Mouse (Mus musculus) G1E (cell line): ENCODE results near the gene Caln1. TPM values are rescaled to one million over a fixed set of nuclear protein-coding genes. Genes with fewer than 3 reads are reported as not detected.

Experiments used
- ATAC-seq: 2 replicates; pipeline ENCODE4 v1.8.0; 2016; ENCODE audit warnings: mild to moderate bottlenecking; ENCODE audit not compliant: insufficient number of reproducible peaks, poor library complexity, low FRiP score, severe bottlenecking; ENCODE audit errors: extremely low read depth
- DNase-seq: peaks from one replicate; pipeline ENCODE4 v3.0.0; 2012; ENCODE audit warnings: low spot score
- H3K27me3 ChIP-seq: 2 replicates; pipeline ENCODE4 v1.6.1; 2012; ENCODE audit warnings: mild to moderate bottlenecking, low read length, inconsistent platforms; ENCODE audit not compliant: insufficient read depth
- H3K36me3 ChIP-seq: replicated peaks from 2 replicates; pipeline ENCODE3; 2012; ENCODE audit warnings: mild to moderate bottlenecking, inconsistent platforms
- H3K4me1 ChIP-seq: 2 replicates; pipeline ENCODE4 v1.6.1; 2012; ENCODE audit warnings: low read depth, low read length, inconsistent platforms, mixed read lengths; ENCODE audit not compliant: insufficient read depth
- H3K4me3 ChIP-seq: 2 replicates; pipeline ENCODE4 v1.5.1; 2012; ENCODE audit warnings: low read depth, mild to moderate bottlenecking, inconsistent platforms, low read length, moderate library complexity, mixed read lengths
- H3K9me3 ChIP-seq: replicated peaks from 2 replicates; pipeline ENCODE4 v1.6.1; 2012; ENCODE audit warnings: inconsistent platforms
- CTCF ChIP-seq: IDR thresholded peaks from 2 replicates; pipeline ENCODE4 v1.5.1; 2012; ENCODE audit warnings: low read depth, low read length, inconsistent platforms, mixed read lengths
- GATA1 ChIP-seq: IDR thresholded peaks from 2 replicates; pipeline ENCODE4 v1.6.1; 2012; ENCODE audit warnings: borderline replicate concordance, low read length, inconsistent platforms, mixed read lengths
- GATA2 ChIP-seq: IDR thresholded peaks from 2 replicates; pipeline ENCODE4 v1.6.1; 2012; ENCODE audit warnings: low read depth, low read length, inconsistent platforms, borderline replicate concordance
- POLR2AphosphoS5 ChIP-seq: IDR thresholded peaks from 2 replicates; pipeline ENCODE4 v1.6.1; 2012; ENCODE audit warnings: low read depth, low read length, inconsistent platforms; ENCODE audit not compliant: insufficient replicate concordance
- TAL1 ChIP-seq: conservative IDR thresholded peaks from 2 replicates; pipeline ENCODE4 v1.6.1; 2012; ENCODE audit warnings: low read depth, low read length, inconsistent platforms, mixed read lengths
- polyA plus RNA-seq: library from polyadenylated mRNA; stranded (reverse); fragments of >175 nt; gene quantifications from 2 replicates; pipeline ENCODE4 v1.2.3, GENCODE M21; 2012
- total RNA-seq, 2 experiments: library from RNA; stranded (forward) in 1 of 2; stranded (reverse) in 1 of 2; fragments of 200-1000 nt in 1 of 2; fragments of >200 nt in 1 of 2; fragmentation: Nextera tagmentation in 1 of 2; gene quantifications; 2 replicates each; pipeline ENCODE4 v1.2.3; 2014 to 2017

The Caln1 gene
- total and polyA plus RNA-seq, 3 experiments, result 0.11 TPM; not detected in 2

DNA sequence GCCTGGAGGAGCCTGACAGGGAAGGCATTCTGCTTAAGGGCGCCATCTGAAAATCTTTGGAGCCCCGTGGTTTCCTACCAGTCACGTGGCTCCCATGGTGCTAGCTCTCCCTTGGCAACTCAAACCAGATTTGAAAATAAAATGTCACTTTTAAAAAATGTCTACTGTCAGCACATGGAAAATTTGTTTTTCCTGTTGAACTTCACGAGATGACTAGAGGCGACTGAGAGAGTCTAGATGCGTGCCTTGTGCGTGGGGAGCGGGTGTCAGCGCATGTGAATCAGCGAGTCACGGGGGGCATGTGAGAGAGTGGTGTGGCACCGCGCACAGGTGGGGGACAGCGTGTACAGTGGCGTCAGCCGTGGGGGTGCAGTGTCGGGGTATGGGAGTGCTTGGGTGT, 42.3 kb downstream of the Caln1 start:
- H3K27me3 ChIP-seq, result no peaks in the 10 kb centered on the region
- TF ChIP-seq CTCF (no peak), GATA2 (no peak), POLR2AphosphoS5 (no peak), GATA1 (no peak), TAL1 (no peak)
- H3K4me1 ChIP-seq, result no peaks in the 10 kb centered on the region
- no peak for ATAC-seq
- H3K4me3 ChIP-seq, result no peak overlapping the region
- no peak for DNase-seq
- H3K9me3 ChIP-seq, result peaks cover 45% of the 10 kb centered on the region
- H3K36me3 ChIP-seq, result no peaks in the 10 kb centered on the region

GRCm38 (mm10) chr5:130447438-130447837, 78.2 kb downstream of the Caln1 start:
- no peaks in the 10 kb centered on the region for H3K4me1 ChIP-seq
- DNase-seq (no peak), ATAC-seq (no peak)
- H3K27me3 ChIP-seq, result no peaks in the 10 kb centered on the region
- H3K36me3 ChIP-seq, result no peaks in the 10 kb centered on the region
- TF ChIP-seq GATA1 (no peak), POLR2AphosphoS5 (no peak), GATA2 (no peak)
- H3K4me3 ChIP-seq, result no peak overlapping the region
- peaks cover 63% of the 10 kb centered on the region for H3K9me3 ChIP-seq

DNA sequence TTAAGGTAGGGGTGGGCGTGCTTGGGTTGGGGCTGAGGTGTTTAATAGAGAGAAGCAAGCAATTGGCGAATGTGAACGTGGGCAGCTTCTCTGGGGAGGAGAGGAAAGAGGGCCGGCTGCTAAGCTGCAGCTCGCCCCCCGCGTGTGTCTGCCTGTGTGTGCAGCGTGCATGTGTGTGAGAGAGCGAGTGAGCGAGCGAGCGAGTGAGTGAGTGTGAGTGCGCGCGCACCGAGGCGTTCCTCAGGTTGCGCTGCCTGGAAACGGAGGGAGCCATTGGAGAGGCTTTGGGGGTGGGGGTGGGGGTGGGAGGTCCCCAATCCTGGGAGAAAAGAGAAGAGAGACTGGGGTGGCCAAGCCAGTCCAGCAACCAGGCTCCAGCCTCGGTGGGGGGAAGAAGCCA, 79.2 kb downstream of the Caln1 start:
- no peaks in the 10 kb centered on the region for H3K27me3 ChIP-seq
- TF ChIP-seq POLR2AphosphoS5 (no peak), CTCF (no peak), GATA2 (no peak), GATA1 (no peak), TAL1 (no peak)

DNA sequence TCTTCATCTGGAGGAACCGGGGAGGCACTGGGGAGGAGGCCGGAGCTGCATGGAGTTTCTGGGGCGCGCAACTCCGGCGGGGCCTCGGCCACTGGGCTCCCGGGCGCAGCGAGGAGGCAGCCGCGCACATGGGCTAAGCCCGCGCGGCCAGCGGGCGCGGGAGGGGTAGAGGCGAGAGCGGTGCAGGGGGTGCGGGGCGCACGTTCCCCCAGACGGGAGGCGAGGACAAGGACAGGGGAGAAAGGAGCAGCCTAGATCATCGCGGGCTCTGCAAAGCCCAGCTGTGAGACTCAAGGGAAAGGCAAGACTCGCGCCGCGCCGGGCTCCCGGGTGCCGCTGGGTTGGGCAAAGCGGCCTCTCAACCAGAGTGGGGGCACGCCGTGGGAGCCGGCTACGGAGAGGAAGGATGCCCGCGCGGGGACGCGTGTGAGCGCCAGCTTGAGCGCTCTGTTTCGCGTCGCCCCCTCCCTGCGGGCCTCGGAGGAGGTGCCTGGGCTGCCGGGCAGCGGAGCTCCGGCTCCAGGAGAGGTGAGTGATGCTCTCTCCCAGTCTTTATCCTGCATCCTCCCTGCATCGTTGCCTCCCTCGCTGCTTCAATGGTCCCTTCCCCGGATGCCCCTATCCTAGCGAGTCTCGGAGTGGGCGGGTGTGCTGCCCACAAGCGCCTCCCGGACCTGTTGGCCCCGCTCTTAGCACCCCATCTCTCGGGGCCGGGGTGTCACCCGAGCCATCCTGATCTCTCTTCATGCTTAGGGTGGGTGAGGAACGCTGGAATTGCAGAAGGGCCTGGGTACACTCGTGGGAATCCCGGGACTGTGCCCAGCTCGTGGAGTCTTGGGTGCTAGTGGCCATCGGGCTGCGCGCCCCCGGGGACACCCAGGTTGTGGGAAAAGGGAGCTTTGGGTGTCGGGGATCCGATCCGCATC, 79.9 kb downstream of the Caln1 start:
- H3K4me3 ChIP-seq, result no peak overlapping the region; the same call in 1 of the 2 replicates
- H3K9me3 ChIP-seq, result peaks cover 75% of the 10 kb centered on the region
- ATAC-seq, result no peak
- no peaks in the 10 kb centered on the region for H3K36me3 ChIP-seq
- H3K4me1 ChIP-seq, result no peaks in the 10 kb centered on the region
- no peak for TF ChIP-seq CTCF
- TF ChIP-seq POLR2AphosphoS5, result no peak
- TF ChIP-seq GATA1, result no peak
- no peak for TF ChIP-seq TAL1
- no peak for TF ChIP-seq GATA2
- H3K27me3 ChIP-seq, result no peaks in the 10 kb centered on the region
- DNase-seq, result no peak

More for the DNA sequence above, 79.2 kb downstream of the Caln1 start:
- H3K4me3 ChIP-seq, result no peak overlapping the region; the same call in 1 of the 2 replicates
- H3K36me3 ChIP-seq, result no peaks in the 10 kb centered on the region
- peaks cover 69% of the 10 kb centered on the region for H3K9me3 ChIP-seq
- no peak for ATAC-seq
- no peaks in the 10 kb centered on the region for H3K4me1 ChIP-seq
- DNase-seq, result no peak

DNA sequence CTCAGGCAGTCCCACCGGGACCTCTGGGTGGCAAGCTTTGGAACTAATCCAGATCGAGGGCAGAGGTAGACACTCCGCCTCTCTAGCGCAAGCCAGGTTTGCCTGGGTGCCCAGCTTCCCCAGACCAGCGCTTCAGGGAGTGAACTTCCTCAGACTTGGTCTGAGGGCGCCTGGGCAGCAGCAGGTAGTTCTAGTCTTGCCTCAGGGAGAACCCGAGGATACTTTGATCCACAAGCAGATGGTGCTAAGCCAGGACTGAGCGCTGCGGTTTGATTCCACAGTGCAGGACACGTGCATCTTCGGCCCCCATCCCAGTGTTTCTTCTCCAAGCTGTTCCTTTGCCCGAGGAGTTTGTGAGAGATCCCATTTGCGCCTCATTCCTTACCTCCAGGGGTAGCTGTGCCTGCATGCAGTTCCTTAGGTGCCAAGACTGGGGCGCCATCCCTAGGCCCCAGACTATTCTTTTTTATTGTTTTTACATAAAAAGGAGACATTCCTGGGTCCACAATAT, 80.8 kb downstream of the Caln1 start:
- Histone ChIP-seq H3K4me1 (no peaks in the 10 kb centered on the region), H3K27me3 (no peaks in the 10 kb centered on the region), H3K4me3 (no peak overlapping the region; the same call in 1 of the 2 replicates), H3K36me3 (no peaks in the 10 kb centered on the region), H3K9me3 (peaks cover 78% of the 10 kb centered on the region)
- TF ChIP-seq GATA1 (no peak), POLR2AphosphoS5 (no peak), CTCF (no peak)
- no peak for ATAC-seq
- DNase-seq, result no peak

DNA sequence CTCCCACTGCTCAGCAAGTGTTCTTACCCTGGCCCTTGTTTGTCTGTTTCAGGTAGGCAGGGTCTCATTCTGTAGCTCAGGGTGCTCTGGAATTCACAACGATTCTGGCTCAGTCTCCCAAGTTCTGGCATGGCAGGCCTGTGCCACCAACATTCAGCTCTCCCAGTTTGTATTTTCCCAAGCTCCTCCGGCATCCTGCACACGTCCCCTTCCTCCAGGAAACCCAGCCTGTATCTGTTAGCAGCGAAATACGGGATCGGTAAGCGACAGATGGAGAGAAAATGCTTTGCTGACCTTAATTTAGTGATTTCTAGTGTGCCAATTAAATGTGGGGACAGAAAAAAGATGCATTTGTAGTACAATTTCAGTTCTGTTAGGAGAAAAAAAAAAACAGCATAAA, 88.8 kb downstream of the Caln1 start:
- H3K4me3 ChIP-seq, result no peak overlapping the region
- H3K4me1 ChIP-seq, result no peaks in the 10 kb centered on the region
- no peak for ATAC-seq
- TF ChIP-seq GATA2 (no peak), POLR2AphosphoS5 (no peak), GATA1 (no peak), CTCF (no peak), TAL1 (no peak)
- no peaks in the 10 kb centered on the region for H3K27me3 ChIP-seq
- no peaks in the 10 kb centered on the region for H3K36me3 ChIP-seq
- peaks cover 54% of the 10 kb centered on the region for H3K9me3 ChIP-seq
- no peak for DNase-seq
